Mouse (Mus musculus) CD8-positive naive resting alpha-beta T cell, adult 2 months (primary cell): Measurements from ENCODE around the gene Pard3.
"Not testable (repeated sequence)": the region's sequence is repeated elsewhere in the genome, so short reads cannot be mapped to it uniquely, and the experiment has no call there.

Experiments
- DNase-seq, 2 experiments: peaks; one replicate each; pipeline ENCODE4 v3.0.0; 2022; ENCODE audit warnings: low read depth in 2 of 2, low spot score in 2 of 2

Gene Pard3

GRCm38 (mm10) chr8:127136201-127136600 is 72.5 kb downstream of the Pard3 start:
- DNase-seq, result no peak

GRCm38 (mm10) chr8:127136781-127137180 is 73.1 kb downstream of the Pard3 start:
- DNase-seq, result no peak

GRCm38 (mm10) chr8:127139154-127139553 is 75.5 kb downstream of the Pard3 start:
- DNase-seq, result no peak

GRCm38 (mm10) chr8:127140945-127141344 is 77.3 kb downstream of the Pard3 start:
- DNase-seq, result no peak

- no peak for DNase-seq
Observed at GRCm38 (mm10) chr8:127143641-127144040, 79.9 kb downstream of the Pard3 start.

GRCm38 (mm10) chr8:127144562-127144961 is 80.9 kb downstream of the Pard3 start:
- no peak for DNase-seq

- no peak for DNase-seq
Observed at GRCm38 (mm10) chr8:127145135-127145534, 81.4 kb downstream of the Pard3 start.

- no peak for DNase-seq
Observed at GRCm38 (mm10) chr8:127146055-127146454, 82.4 kb downstream of the Pard3 start.

- DNase-seq, result no peak
Observed at GRCm38 (mm10) chr8:127148821-127149220, 85.1 kb downstream of the Pard3 start.

GRCm38 (mm10) chr8:127150645-127151044 is 87.0 kb downstream of the Pard3 start:
- no peak for DNase-seq

- no peak for DNase-seq
Observed at GRCm38 (mm10) chr8:127151706-127152105, 88.0 kb downstream of the Pard3 start.

- DNase-seq, result no peak
Observed at GRCm38 (mm10) chr8:127157087-127157486, 93.4 kb downstream of the Pard3 start.

GRCm38 (mm10) chr8:127159421-127159966 is 95.8 kb downstream of the Pard3 start:
- DNase-seq, result no peak

- no peak for DNase-seq
Observed at GRCm38 (mm10) chr8:127161854-127162253, 98.2 kb downstream of the Pard3 start.

GRCm38 (mm10) chr8:127162821-127163220 is 99.1 kb downstream of the Pard3 start:
- no peak for DNase-seq

- DNase-seq, result no peak
Observed at GRCm38 (mm10) chr8:127164326-127165280, 100.9 kb downstream of the Pard3 start.

GRCm38 (mm10) chr8:127168496-127168895 is 104.8 kb downstream of the Pard3 start:
- no peak for DNase-seq

GRCm38 (mm10) chr8:127169361-127169760 is 105.7 kb downstream of the Pard3 start:
- no peak for DNase-seq

GRCm38 (mm10) chr8:127170372-127170771 is 106.7 kb downstream of the Pard3 start:
- DNase-seq, result not testable (repeated sequence)

GRCm38 (mm10) chr8:127170930-127171329 is 107.2 kb downstream of the Pard3 start:
- no peak for DNase-seq

GRCm38 (mm10) chr8:127173483-127173882 is 109.8 kb downstream of the Pard3 start:
- DNase-seq, result no peak

GRCm38 (mm10) chr8:127174411-127174810 is 110.7 kb downstream of the Pard3 start:
- no peak for DNase-seq
